Mouse (Mus musculus) neural tube, embryonic 12.5 days (tissue): ENCODE results near the gene Tph1. TPM values are rescaled to one million over a fixed set of nuclear protein-coding genes. Genes with fewer than 3 reads are reported as not detected.
A peak's percentile ranks its signal among the peaks of the same experiment; 100 is the strongest.

Experiments used
- ATAC-seq: fragments of 200-750 bp; cut with Nextera tagmentation; 2 replicates; pipeline ENCODE4 v1.8.0; 2017; ENCODE audit warnings: low read depth, mild to moderate bottlenecking, moderate TSS enrichment, moderate library complexity; ENCODE audit not compliant: low FRiP score
- H3K27ac ChIP-seq: fragments of 300-500 bp; sonication (generic); 2 replicates; pipeline ENCODE4 v1.5.1; 2016
- H3K27me3 ChIP-seq: fragments of 300-500 bp; sonication (generic); replicated peaks from 2 replicates; pipeline ENCODE4 v1.6.1; 2016; ENCODE audit warnings: mild to moderate bottlenecking
- H3K36me3 ChIP-seq: fragments of 300-500 bp; sonication (generic); 2 replicates; pipeline ENCODE4 v1.6.1; 2016; ENCODE audit warnings: mild to moderate bottlenecking
- H3K4me1 ChIP-seq: fragments of 300-500 bp; sonication (generic); 2 replicates; pipeline ENCODE4 v1.6.1; 2016
- H3K4me2 ChIP-seq: fragments of 300-500 bp; sonication (generic); replicated peaks from 2 replicates; pipeline ENCODE4 v1.6.1; 2016; ENCODE audit warnings: mild to moderate bottlenecking
- H3K4me3 ChIP-seq: fragments of 300-500 bp; sonication (generic); 2 replicates; pipeline ENCODE4 v1.5.1; 2016
- H3K9ac ChIP-seq: fragments of 300-500 bp; sonication (generic); 2 replicates; pipeline ENCODE4 v1.6.1; 2016; ENCODE audit warnings: mild to moderate bottlenecking
- H3K9me3 ChIP-seq: fragments of 300-500 bp; sonication (generic); 2 replicates; pipeline ENCODE4 v1.6.1; 2016; ENCODE audit warnings: mild to moderate bottlenecking
- WGBS: fragments of 180-500 bp; shearing (Covaris S2); methylation state at CpG from one replicate; pipeline ENCODE4 v1.1.7; 2016; 5-methylcytosine and 5-hydroxymethylcytosine counted together
- polyA plus RNA-seq: library from polyadenylated mRNA; unstranded; fragments of >200 nt; fragmentation: Nextera tagmentation; extraction: Ambion mirVana; gene quantifications from 2 replicates; pipeline ENCODE4 v1.2.1, GENCODE M21; 2016

The Tph1 gene
- polyA plus RNA-seq, 1 experiment from 2014 or later: 1.7 TPM

- Histone ChIP-seq H3K9me3 (no peaks in the 10 kb centered on the region), H3K27me3 (no peaks in the 10 kb centered on the region), H3K4me3 (no peak overlapping the region), H3K27ac (no peak overlapping the region), H3K4me2 (no peak overlapping the region), H3K36me3 (peaks cover 7% of the 10 kb centered on the region; the same call in 1 of the 2 replicates), H3K4me1 (no peaks in the 10 kb centered on the region), H3K9ac (0 out of 2 replicates have a peak overlapping the region, but pooled peaks have one; percentile 13)
- 89% methylated on average over 9 of the region's 9 CpGs for WGBS
- ATAC-seq: no peak
These were observed 60.4 kb downstream of the Tph1 start for GRCm38 (mm10) chr7:46611970-46612369.

GRCm38 (mm10) chr7:46609317-46609716 lies 63.0 kb downstream of the Tph1 start:
- 91% methylated on average over 4 of the region's 4 CpGs for WGBS
- no peak for ATAC-seq
- Histone ChIP-seq H3K36me3 (peaks cover 10% of the 10 kb centered on the region; the same call in 1 of the 2 replicates), H3K27ac (no peak overlapping the region), H3K9me3 (no peaks in the 10 kb centered on the region), H3K27me3 (no peaks in the 10 kb centered on the region), H3K4me2 (no peak overlapping the region), H3K4me3 (no peak overlapping the region), H3K4me1 (no peaks in the 10 kb centered on the region), H3K9ac (no peak overlapping the region)

- WGBS: 61% methylated on average over 11 of the region's 11 CpGs
- ATAC-seq: peak; percentile 54; the same call in 1 of the 2 replicates
- H3K9ac ChIP-seq: no peak overlapping the region
These were observed 64.8 kb downstream of the Tph1 start for GRCm38 (mm10) chr7:46607428-46608055.

GRCm38 (mm10) chr7:46607031-46607426 lies 65.3 kb downstream of the Tph1 start:
- Histone ChIP-seq H3K4me2 (no peak overlapping the region), H3K9ac (no peak overlapping the region), H3K4me3 (no peak overlapping the region), H3K27me3 (no peaks in the 10 kb centered on the region), H3K9me3 (no peaks in the 10 kb centered on the region), H3K4me1 (peaks cover 6% of the 10 kb centered on the region), H3K36me3 (peaks cover 6% of the 10 kb centered on the region; the same call in 1 of the 2 replicates), H3K27ac (no peak overlapping the region)
- ATAC-seq: no peak
- 68% methylated on average over 8 of the region's 8 CpGs for WGBS

More at GRCm38 (mm10) chr7:46607428-46608055, 64.8 kb downstream of the Tph1 start:
- Histone ChIP-seq H3K27me3 (no peaks in the 10 kb centered on the region), H3K9me3 (no peaks in the 10 kb centered on the region), H3K4me3 (no peak overlapping the region), H3K4me1 (peaks cover under 1% of the 10 kb centered on the region; the same call in 1 of the 2 replicates), H3K27ac (no peak overlapping the region), H3K36me3 (peaks cover 8% of the 10 kb centered on the region; the same call in 1 of the 2 replicates), H3K4me2 (no peak overlapping the region)

- H3K9me3 ChIP-seq: no peaks in the 10 kb centered on the region
- peaks cover 6% of the 10 kb centered on the region; the same call in 1 of the 2 replicates for H3K36me3 ChIP-seq
- 79% methylated on average over 7 of the region's 7 CpGs for WGBS
- no peak overlapping the region for H3K9ac ChIP-seq
- peak; percentile 66 for ATAC-seq
- no peak overlapping the region for H3K4me3 ChIP-seq
- no peak overlapping the region for H3K27ac ChIP-seq
- H3K4me2 ChIP-seq: no peak overlapping the region
- H3K4me1 ChIP-seq: peaks cover 9% of the 10 kb centered on the region
- H3K27me3 ChIP-seq: no peaks in the 10 kb centered on the region
These were observed 65.8 kb downstream of the Tph1 start for GRCm38 (mm10) chr7:46606391-46607030.

GRCm38 (mm10) chr7:46603051-46603450 lies 69.3 kb downstream of the Tph1 start:
- no peak for ATAC-seq
- WGBS: 90% methylated on average over 7 of the region's 7 CpGs
- H3K36me3 ChIP-seq: 0 out of 2 replicates have a peak, but pooled peaks cover 3% of the 10 kb centered on the region
- H3K4me3 ChIP-seq: no peak overlapping the region
- peaks cover 14% of the 10 kb centered on the region for H3K4me1 ChIP-seq
- H3K9ac ChIP-seq: no peak overlapping the region
- H3K27ac ChIP-seq: no peak overlapping the region
- no peaks in the 10 kb centered on the region for H3K9me3 ChIP-seq
- no peak overlapping the region for H3K4me2 ChIP-seq
- H3K27me3 ChIP-seq: no peaks in the 10 kb centered on the region

GRCm38 (mm10) chr7:46602079-46602478 lies 70.3 kb downstream of the Tph1 start:
- no peaks in the 10 kb centered on the region for H3K27me3 ChIP-seq
- H3K4me1 ChIP-seq: peaks cover 14% of the 10 kb centered on the region
- ATAC-seq: peak; percentile 61
- no peak overlapping the region for H3K4me2 ChIP-seq
- WGBS: 40% methylated on average over 4 of the region's 4 CpGs
- no peak overlapping the region for H3K9ac ChIP-seq
- H3K27ac ChIP-seq: no peak overlapping the region
- H3K9me3 ChIP-seq: no peaks in the 10 kb centered on the region
- no peak overlapping the region for H3K4me3 ChIP-seq
- H3K36me3 ChIP-seq: 0 out of 2 replicates have a peak, but pooled peaks cover 3% of the 10 kb centered on the region

- Histone ChIP-seq H3K4me3 (no peak overlapping the region), H3K27ac (no peak overlapping the region)
- no peak for ATAC-seq
These were observed 71.2 kb downstream of the Tph1 start for GRCm38 (mm10) chr7:46601097-46601496.

GRCm38 (mm10) chr7:46597006-46597405 lies 75.3 kb downstream of the Tph1 start:
- Histone ChIP-seq H3K9ac (no peak overlapping the region), H3K4me1 (peaks cover 8% of the 10 kb centered on the region), H3K36me3 (no peaks in the 10 kb centered on the region), H3K9me3 (no peaks in the 10 kb centered on the region), H3K27me3 (no peaks in the 10 kb centered on the region), H3K27ac (no peak overlapping the region), H3K4me2 (no peak overlapping the region), H3K4me3 (no peak overlapping the region)
- ATAC-seq: no peak
- 94% methylated on average over 2 of the region's 2 CpGs for WGBS

More at GRCm38 (mm10) chr7:46601097-46601496, 71.2 kb downstream of the Tph1 start:
- Histone ChIP-seq H3K9ac (no peak overlapping the region), H3K36me3 (0 out of 2 replicates have a peak, but pooled peaks cover 3% of the 10 kb centered on the region), H3K27me3 (no peaks in the 10 kb centered on the region), H3K4me2 (no peak overlapping the region), H3K9me3 (no peaks in the 10 kb centered on the region), H3K4me1 (peaks cover 14% of the 10 kb centered on the region)
- WGBS: 65% methylated on average over 5 of the region's 5 CpGs

Other genes with a start within 250 kb of the Tph1 start
- gene Sergef, start 32.7 kb downstream of the Tph1 start, polyA plus RNA-seq: 21.1 and 24.4 TPM in 2 replicates
- gene Saal1, start 38.1 kb upstream of the Tph1 start, polyA plus RNA-seq: 24.3 and 26.1 TPM in 2 replicates
- gene Saa3, start 43.2 kb upstream of the Tph1 start, polyA plus RNA-seq: 0.47 TPM in 1 of 2 replicates, not detected in the other
- gene Saa4, start 60.1 kb upstream of the Tph1 start, polyA plus RNA-seq: not detected in 2 replicates
- gene Saa1, start 70.4 kb upstream of the Tph1 start, polyA plus RNA-seq: 1.5 and 1.6 TPM in 2 replicates
- 0.74 TPM in 1 of 2 replicates, not detected in the other for gene Saa2, start 79.3 kb upstream of the Tph1 start, polyA plus RNA-seq
- gene Hps5, start 123.5 kb upstream of the Tph1 start, polyA plus RNA-seq: 22.7 and 23.5 TPM in 2 replicates
- gene Gtf2h1, start 123.6 kb upstream of the Tph1 start, polyA plus RNA-seq: 46.4 and 48.1 TPM in 2 replicates
- 847 and 930 TPM in 2 replicates for gene Ldha, start 168.9 kb upstream of the Tph1 start, polyA plus RNA-seq
- gene Ldhc, start 188.7 kb upstream of the Tph1 start, polyA plus RNA-seq: 0.26 TPM in 1 of 2 replicates, not detected in the other
- gene Tsg101, start 247.4 kb upstream of the Tph1 start, polyA plus RNA-seq: 338 and 348 TPM in 2 replicates